Mouse (Mus musculus) liver, postnatal 0 days (tissue): ENCODE data around the gene Slc6a6. TPM values are rescaled to one million over a fixed set of nuclear protein-coding genes. Genes with fewer than 3 reads are reported as not detected.

Experiments
- ATAC-seq: fragments of 200-750 bp; cut with Nextera tagmentation; 2 replicates; pipeline ENCODE4 v1.8.0; 2017; ENCODE audit warnings: mild to moderate bottlenecking, moderate library complexity
- DNase-seq: peaks from one replicate; pipeline ENCODE4 v3.0.0-alpha.2; 2016
- H3K27ac ChIP-seq: fragments of 300-500 bp; sonication (generic); 2 replicates; pipeline ENCODE4 v1.5.1; 2014; ENCODE audit warnings: antibody characterized with exemption, moderate library complexity, mild to moderate bottlenecking, low read depth
- H3K27me3 ChIP-seq: fragments of 300-500 bp; sonication (generic); 2 replicates; pipeline ENCODE4 v1.6.1; 2014; ENCODE audit warnings: low read length, control low read depth, mixed read lengths; ENCODE audit not compliant: insufficient read depth
- H3K36me3 ChIP-seq: fragments of 300-500 bp; sonication (generic); replicated peaks from 2 replicates; pipeline ENCODE4 v1.6.1; 2014; ENCODE audit warnings: mild to moderate bottlenecking, control low read depth, low read length, moderate library complexity, mixed read lengths; ENCODE audit not compliant: insufficient read depth
- H3K4me1 ChIP-seq: fragments of 300-500 bp; sonication (generic); 2 replicates; pipeline ENCODE4 v1.6.1; 2014; ENCODE audit warnings: antibody characterized with exemption, mild to moderate bottlenecking, control low read depth; ENCODE audit not compliant: insufficient read depth
- H3K4me2 ChIP-seq: fragments of 300-500 bp; sonication (generic); 2 replicates; pipeline ENCODE4 v1.6.1; 2014; ENCODE audit warnings: low read depth, mild to moderate bottlenecking, low read length, moderate library complexity, mixed read lengths
- H3K4me3 ChIP-seq: fragments of 300-500 bp; sonication (generic); 2 replicates; pipeline ENCODE4 v1.5.1; 2014; ENCODE audit warnings: low read depth, low read length
- H3K9ac ChIP-seq: fragments of 300-500 bp; sonication (generic); replicated peaks from 2 replicates; pipeline ENCODE4 v1.6.1; 2014; ENCODE audit warnings: mild to moderate bottlenecking, moderate library complexity
- H3K9me3 ChIP-seq: fragments of 300-500 bp; sonication (generic); 2 replicates; pipeline ENCODE4 v1.6.1; 2016; ENCODE audit warnings: mild to moderate bottlenecking, control low read depth, low read length, mixed read lengths
- CTCF ChIP-seq: sonication (generic); IDR thresholded peaks from 2 replicates; pipeline ENCODE4 v1.5.1; 2016; ENCODE audit warnings: antibody characterized with exemption, low read depth
- EP300 ChIP-seq: IDR thresholded peaks from 2 replicates; pipeline ENCODE4 v1.6.1; 2016; ENCODE audit warnings: antibody characterized with exemption, low read depth, mild to moderate bottlenecking
- WGBS: fragments of 180-500 bp; shearing (Covaris S2); extraction: QIAGEN DNeasy Blood & Tissue Kit; methylation state at CpG from one replicate; pipeline ENCODE4 v1.1.7; 2014; ENCODE audit not compliant: insufficient replicate concordance; 5-methylcytosine and 5-hydroxymethylcytosine counted together
- polyA plus RNA-seq: library from polyadenylated mRNA; unstranded; fragments of >200 nt; fragmentation: Nextera tagmentation; extraction: Ambion mirVana; gene quantifications from 2 replicates; pipeline ENCODE4 v1.2.1, GENCODE M21; 2015

The Slc6a6 gene
- polyA plus RNA-seq, 1 experiment from 2014 or later = 34.4 TPM

DNA sequence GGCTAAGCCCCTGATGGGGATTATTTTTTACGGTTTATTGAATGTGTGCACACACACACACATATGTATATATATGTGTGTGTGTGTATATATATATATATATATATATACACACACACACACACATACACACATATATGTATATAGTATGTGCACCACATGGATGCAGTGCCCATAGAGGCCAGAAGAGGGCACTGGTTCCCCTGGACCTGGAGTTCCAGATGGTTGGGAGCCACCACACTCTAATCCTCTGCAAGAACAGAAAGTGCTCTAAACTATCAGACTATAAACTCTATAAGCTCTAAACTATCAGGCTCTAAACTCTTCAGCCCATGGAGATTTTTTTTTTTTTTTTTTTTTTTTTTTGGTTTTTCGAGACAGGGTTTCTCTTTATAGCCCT is 25.1 kb downstream of the Slc6a6 start:
- 95% methylated on average over 1 of the region's 2 CpGs for WGBS
- H3K4me3 ChIP-seq = no peak overlapping the region
- peaks cover 25% of the 10 kb centered on the region for H3K36me3 ChIP-seq
- TF ChIP-seq CTCF (peak; percentile 32; the same call in 1 of the 2 replicates), EP300 (no peak)
- no peak for ATAC-seq
- no peak overlapping the region for H3K27ac ChIP-seq
- no peak for DNase-seq
- H3K4me1 ChIP-seq = peaks cover 44% of the 10 kb centered on the region
- no peaks in the 10 kb centered on the region for H3K27me3 ChIP-seq
- H3K4me2 ChIP-seq = no peak overlapping the region
- no peak overlapping the region for H3K9ac ChIP-seq
- no peaks in the 10 kb centered on the region for H3K9me3 ChIP-seq

DNA sequence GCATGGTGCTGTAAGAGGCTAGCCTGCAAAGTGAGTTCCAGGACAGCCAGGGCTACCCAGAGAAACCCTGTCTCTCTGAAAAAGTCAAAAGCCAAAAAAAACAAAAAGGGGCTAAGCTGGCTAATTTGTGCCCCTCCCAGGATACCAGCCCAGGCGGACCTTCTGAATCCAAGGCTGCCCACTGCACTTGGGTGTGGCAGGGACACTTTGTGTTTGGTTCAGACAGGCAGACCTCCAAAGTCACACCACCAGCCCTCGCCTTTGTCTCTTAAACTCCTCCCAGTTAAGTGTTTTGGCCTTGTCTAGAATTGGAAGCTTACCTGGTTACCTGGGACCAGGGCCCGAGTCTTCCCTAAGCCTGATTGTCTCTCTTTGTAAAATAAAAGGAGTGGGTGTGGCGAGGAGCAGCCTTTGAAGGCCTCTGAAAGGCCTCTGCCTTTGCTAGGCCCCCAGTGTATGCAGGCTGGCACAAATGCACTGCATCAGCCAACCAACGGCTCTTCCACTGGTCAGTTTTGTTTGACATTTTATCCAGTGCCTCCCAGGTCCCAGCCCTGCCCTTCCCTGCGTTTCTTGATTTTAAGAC is 26.6 kb downstream of the Slc6a6 start:
- ATAC-seq = no peak
- no peak overlapping the region for H3K27ac ChIP-seq
- no peaks in the 10 kb centered on the region for H3K27me3 ChIP-seq
- no peak overlapping the region for H3K4me2 ChIP-seq
- no peak overlapping the region for H3K4me3 ChIP-seq
- H3K36me3 ChIP-seq = peaks cover 32% of the 10 kb centered on the region
- peaks cover 45% of the 10 kb centered on the region for H3K4me1 ChIP-seq
- H3K9me3 ChIP-seq = no peaks in the 10 kb centered on the region
- no peak for TF ChIP-seq CTCF
- no peak for TF ChIP-seq EP300
- WGBS = 85% methylated on average over 6 of the region's 6 CpGs
- no peak overlapping the region for H3K9ac ChIP-seq
- DNase-seq = no peak

DNA sequence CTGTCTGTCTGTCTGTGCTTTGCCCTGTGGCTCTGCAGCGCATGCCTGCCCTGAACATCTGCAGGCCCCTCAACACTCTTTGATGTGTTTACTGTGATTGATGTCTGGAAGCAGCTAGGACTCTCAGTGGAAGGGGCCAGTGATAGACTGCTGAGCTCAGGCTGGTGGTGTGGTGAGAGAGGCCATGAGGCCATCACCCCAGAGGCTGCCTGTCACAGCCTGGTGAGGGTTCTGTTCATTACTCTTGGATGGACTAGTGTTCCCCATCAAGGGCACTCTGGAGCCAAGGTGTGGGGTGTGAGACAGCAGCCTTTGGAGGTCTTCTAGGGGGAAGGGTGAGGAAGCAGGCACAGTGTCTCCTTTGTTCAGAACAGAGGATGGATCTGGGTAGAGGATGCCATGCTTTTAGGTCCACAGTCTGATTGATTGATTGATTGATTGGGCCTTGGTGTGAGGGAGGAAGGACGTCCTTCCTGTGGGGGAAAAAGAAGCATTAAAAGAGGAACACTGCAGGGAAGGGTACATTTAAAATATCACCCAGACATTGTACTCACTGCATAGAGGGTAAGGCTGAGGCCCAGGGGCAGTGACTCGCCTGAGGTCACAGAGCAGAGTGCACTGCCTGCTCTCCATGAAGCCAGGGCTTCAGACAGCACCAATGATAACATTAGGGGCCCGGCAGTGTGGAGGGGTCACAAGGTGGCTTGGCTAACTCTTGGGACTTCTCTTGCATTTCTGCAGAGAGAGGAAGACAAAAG is 28.4 kb downstream of the Slc6a6 start:
- H3K9ac ChIP-seq = peak overlapping the region; percentile 46
- H3K4me3 ChIP-seq = no peak overlapping the region
- H3K9me3 ChIP-seq = no peaks in the 10 kb centered on the region
- H3K27me3 ChIP-seq = no peaks in the 10 kb centered on the region
- H3K4me1 ChIP-seq = peaks cover 33% of the 10 kb centered on the region
- peaks cover 32% of the 10 kb centered on the region for H3K36me3 ChIP-seq
- ATAC-seq (peak; percentile 22), DNase-seq (no peak)
- peak overlapping the region; percentile 7; the same call in 1 of the 2 replicates for H3K4me2 ChIP-seq
- TF ChIP-seq EP300 = no peak
- no peak for TF ChIP-seq CTCF
- peak overlapping the region; percentile 83 for H3K27ac ChIP-seq
- WGBS = 28% methylated on average over 4 of the region's 4 CpGs

DNA sequence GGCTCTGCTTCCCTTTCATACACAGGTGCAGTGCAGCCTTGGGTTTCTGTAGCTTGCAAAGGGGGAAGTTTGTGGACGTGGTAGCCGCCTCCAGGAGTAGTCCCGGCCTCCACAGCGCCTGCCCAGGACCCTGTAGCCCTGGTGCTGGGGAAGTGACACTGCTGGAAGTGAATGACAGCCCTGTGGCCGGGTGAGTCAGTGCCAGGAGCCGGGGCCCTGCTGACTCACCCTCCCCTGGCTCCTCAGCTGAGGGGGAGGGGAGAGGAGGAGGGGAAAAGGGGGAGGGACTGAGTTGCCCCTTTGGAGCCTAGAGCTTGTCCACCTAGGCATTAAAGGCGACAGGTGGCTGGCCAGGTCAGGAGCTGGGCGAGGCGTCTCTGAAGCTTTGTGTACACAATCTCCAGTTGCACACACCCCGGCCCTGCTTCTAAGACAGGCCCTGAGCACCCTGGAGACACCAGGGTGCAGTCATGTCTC is 29.0 kb downstream of the Slc6a6 start:
- 24% methylated on average over 10 of the region's 10 CpGs for WGBS
- H3K36me3 ChIP-seq = peaks cover 32% of the 10 kb centered on the region
- TF ChIP-seq CTCF = 0 out of 2 replicates have a peak, but pooled peaks have one; percentile 13
- TF ChIP-seq EP300 = no peak
- no peak overlapping the region for H3K4me3 ChIP-seq
- ATAC-seq (peak; percentile 79), DNase-seq (peak; percentile 75)
- peak overlapping the region; percentile 83 for H3K27ac ChIP-seq
- H3K9me3 ChIP-seq = no peaks in the 10 kb centered on the region
- peak overlapping the region; percentile 7; the same call in 1 of the 2 replicates for H3K4me2 ChIP-seq
- H3K4me1 ChIP-seq = peaks cover 29% of the 10 kb centered on the region
- H3K27me3 ChIP-seq = no peaks in the 10 kb centered on the region
- peak overlapping the region; percentile 46 for H3K9ac ChIP-seq

DNA sequence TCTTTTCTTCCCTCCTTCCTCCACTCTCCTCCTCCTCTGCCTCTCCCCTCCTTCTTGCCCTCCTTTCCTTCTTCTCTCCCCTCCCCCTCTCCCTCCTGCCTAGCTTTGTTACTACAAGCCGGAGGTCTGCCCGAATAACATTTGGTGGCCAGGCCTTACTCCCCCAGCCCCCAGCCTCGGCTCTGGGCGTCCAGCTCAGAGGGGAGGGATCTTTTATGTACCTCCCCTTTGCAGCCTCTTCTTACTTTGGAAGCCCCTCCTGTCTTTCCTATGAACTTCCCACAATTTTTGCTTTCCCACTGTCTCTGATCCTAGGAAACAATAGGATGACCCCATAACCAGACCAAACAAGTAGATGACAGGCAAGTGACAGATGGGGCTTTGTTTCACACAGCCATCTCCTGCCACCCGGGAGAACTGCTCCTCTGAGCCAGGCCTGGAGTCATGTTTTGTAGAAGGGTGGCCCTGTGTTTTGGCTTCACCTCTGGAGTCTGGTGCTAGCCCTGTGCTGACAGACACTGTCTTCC is 29.6 kb downstream of the Slc6a6 start:
- H3K27ac ChIP-seq = peak overlapping the region; percentile 83
- H3K4me1 ChIP-seq = peaks cover 33% of the 10 kb centered on the region
- peaks cover 28% of the 10 kb centered on the region for H3K36me3 ChIP-seq
- no peak for ATAC-seq
- WGBS = 30% methylated on average over 5 of the region's 5 CpGs
- H3K4me3 ChIP-seq = no peak overlapping the region
- peak overlapping the region; percentile 46; the same call in 1 of the 2 replicates for H3K9ac ChIP-seq
- TF ChIP-seq EP300 (no peak), CTCF (no peak)
- no peaks in the 10 kb centered on the region for H3K9me3 ChIP-seq
- no peaks in the 10 kb centered on the region for H3K27me3 ChIP-seq
- no peak overlapping the region for H3K4me2 ChIP-seq
- DNase-seq = no peak

GRCm38 (mm10) chr6:91715023-91715422 is 31.2 kb downstream of the Slc6a6 start:
- Histone ChIP-seq H3K9ac (no peak overlapping the region), H3K4me1 (peaks cover 40% of the 10 kb centered on the region), H3K9me3 (no peaks in the 10 kb centered on the region), H3K27ac (peak overlapping the region; percentile 98), H3K4me2 (no peak overlapping the region), H3K27me3 (no peaks in the 10 kb centered on the region), H3K36me3 (peaks cover 25% of the 10 kb centered on the region), H3K4me3 (no peak overlapping the region)
- DNase-seq = no peak
- WGBS = 75% methylated on average over 8 of the region's 8 CpGs
- no peak for ATAC-seq
- TF ChIP-seq EP300 (no peak), CTCF (no peak)
